Mouse (Mus musculus): Measurements from ENCODE around the gene Slco1a4.

- TF ChIP-seq CTCF (IDR thresholded peaks at IDR 0.05; ENCODE audit: low read depth, low read length) (no peak), POLR2A (IDR thresholded peaks at IDR 0.05; ENCODE audit: insufficient read depth, low read length) (no peak), EP300 (IDR thresholded peaks at IDR 0.05; ENCODE audit: insufficient read depth, low read depth, low read length) (no peak)
Observed at GRCm38 (mm10) chr6:141853616-141854015, 2.4 kb downstream of the Slco1a4 start.
